Mouse (Mus musculus) spleen, adult 2 months (tissue): Measurements from ENCODE around the gene Arl14ep. TPM values are rescaled to one million over a fixed set of nuclear protein-coding genes. Genes with fewer than 3 reads are reported as not detected.

ENCODE experiments used
- DNase-seq, 2 experiments: peaks; one replicate each; pipeline versions ENCODE4 v3.0.0 to v3.0.0-alpha.2; 2012 to 2021; ENCODE audit warnings: low spot score in 2 of 2, low read depth in 1 of 2
- H3K27ac ChIP-seq: fragments of 200-500 bp; 2 replicates; pipeline ENCODE4 v1.5.1; 2012; ENCODE audit warnings: low read length, inconsistent platforms; ENCODE audit not compliant: insufficient read depth
- H3K27me3 ChIP-seq: fragments of 200-500 bp; 2 replicates; pipeline ENCODE4 v1.6.1; 2012; ENCODE audit warnings: mild to moderate bottlenecking, moderate library complexity, low read length, inconsistent platforms; ENCODE audit not compliant: control insufficient read depth, insufficient read depth
- H3K36me3 ChIP-seq: fragments of 200-500 bp; 2 replicates; pipeline ENCODE4 v1.6.1; 2012; ENCODE audit warnings: mild to moderate bottlenecking, low read length, inconsistent platforms; ENCODE audit not compliant: control insufficient read depth, insufficient read depth
- H3K4me1 ChIP-seq: fragments of 200-500 bp; 2 replicates; pipeline ENCODE4 v1.6.1; 2011; ENCODE audit warnings: inconsistent platforms; ENCODE audit not compliant: control insufficient read depth, insufficient read depth, insufficient read length
- H3K4me3 ChIP-seq: fragments of 200-500 bp; 2 replicates; pipeline ENCODE4 v1.5.1; 2011; ENCODE audit warnings: mild to moderate bottlenecking, inconsistent platforms; ENCODE audit not compliant: insufficient read depth, insufficient read length; ENCODE audit errors: extremely low read depth
- CTCF ChIP-seq: fragments of 200-500 bp; IDR thresholded peaks from 2 replicates; pipeline ENCODE4 v1.5.1; 2011; ENCODE audit warnings: mild to moderate bottlenecking, inconsistent platforms; ENCODE audit not compliant: insufficient read depth, insufficient read length, insufficient replicate concordance; ENCODE audit errors: extremely low read depth
- POLR2A ChIP-seq: fragments of 200-500 bp; IDR thresholded peaks from 2 replicates; pipeline ENCODE4 v1.6.1; 2011; ENCODE audit warnings: low read depth, low read length, inconsistent platforms
- WGBS: fragments of 180-500 bp; shearing (Covaris S2); methylation state at CpG from one replicate; pipeline ENCODE4 v1.1.7; 2018; 5-methylcytosine and 5-hydroxymethylcytosine counted together
- polyA plus RNA-seq: library from polyadenylated mRNA; depleted of rRNA; stranded (reverse); fragments of >200 nt; gene quantifications from 2 replicates; pipeline ENCODE4 v1.2.3, GENCODE M21; 2012

Gene Arl14ep
- polyA plus RNA-seq, 1 experiment = 2.4 TPM

- TF ChIP-seq POLR2A = no peak
- no peak for TF ChIP-seq CTCF
- H3K27me3 ChIP-seq = no peaks in the 10 kb centered on the region
- no peaks in the 10 kb centered on the region for H3K4me1 ChIP-seq
- H3K27ac ChIP-seq = no peak overlapping the region
- no peak for DNase-seq
- no peak overlapping the region for H3K4me3 ChIP-seq
- 94% methylated on average over 6 of the region's 6 CpGs for WGBS
- peaks cover 22% of the 10 kb centered on the region for H3K36me3 ChIP-seq
These were observed 5.9 kb downstream of the Arl14ep start for GRCm38 (mm10) chr2:106968320-106968719.

- DNase-seq = no peak
- TF ChIP-seq CTCF (no peak), POLR2A (no peak)
- WGBS = 91% methylated on average over 3 of the region's 3 CpGs
- Histone ChIP-seq H3K36me3 (peaks cover 22% of the 10 kb centered on the region), H3K27me3 (no peaks in the 10 kb centered on the region), H3K27ac (no peak overlapping the region), H3K4me1 (no peaks in the 10 kb centered on the region), H3K4me3 (no peak overlapping the region)
These were observed 10.7 kb downstream of the Arl14ep start for GRCm38 (mm10) chr2:106963560-106963959.

- peaks cover 10% of the 10 kb centered on the region for H3K36me3 ChIP-seq
- no peaks in the 10 kb centered on the region for H3K4me1 ChIP-seq
- DNase-seq = no peak
- no peaks in the 10 kb centered on the region for H3K27me3 ChIP-seq
- no peak overlapping the region for H3K27ac ChIP-seq
- H3K4me3 ChIP-seq = no peak overlapping the region
- no peak for TF ChIP-seq CTCF
- TF ChIP-seq POLR2A = no peak
- 87% methylated on average over 3 of the region's 3 CpGs for WGBS
These were observed 12.6 kb downstream of the Arl14ep start for GRCm38 (mm10) chr2:106961650-106962049.

GRCm38 (mm10) chr2:106961066-106961465 is 13.2 kb downstream of the Arl14ep start:
- DNase-seq = no peak
- Histone ChIP-seq H3K27me3 (no peaks in the 10 kb centered on the region), H3K4me3 (no peak overlapping the region), H3K36me3 (peaks cover 10% of the 10 kb centered on the region), H3K27ac (no peak overlapping the region), H3K4me1 (no peaks in the 10 kb centered on the region)
- WGBS = 78% methylated on average over 2 of the region's 2 CpGs
- TF ChIP-seq CTCF = no peak
- no peak for TF ChIP-seq POLR2A

- Histone ChIP-seq H3K36me3 (peaks cover 6% of the 10 kb centered on the region), H3K4me3 (no peak overlapping the region), H3K4me1 (no peaks in the 10 kb centered on the region), H3K27ac (no peak overlapping the region), H3K27me3 (no peaks in the 10 kb centered on the region)
- DNase-seq = no peak
- 62% methylated on average over 7 of the region's 7 CpGs for WGBS
- TF ChIP-seq CTCF = no peak
- no peak for TF ChIP-seq POLR2A
These were observed 14.0 kb downstream of the Arl14ep start for GRCm38 (mm10) chr2:106960237-106960636.

- DNase-seq = no peak
- 90% methylated on average over 5 of the region's 5 CpGs for WGBS
- Histone ChIP-seq H3K4me1 (no peaks in the 10 kb centered on the region), H3K4me3 (no peak overlapping the region), H3K27ac (no peak overlapping the region), H3K27me3 (no peaks in the 10 kb centered on the region), H3K36me3 (peaks cover 5% of the 10 kb centered on the region)
- TF ChIP-seq POLR2A (no peak), CTCF (no peak)
These were observed 14.8 kb downstream of the Arl14ep start for GRCm38 (mm10) chr2:106959380-106959779.

GRCm38 (mm10) chr2:106958916-106959315 is 15.3 kb downstream of the Arl14ep start:
- WGBS = 90% methylated on average over 6 of the region's 6 CpGs

More at GRCm38 (mm10) chr2:106958916-106959315, 15.3 kb downstream of the Arl14ep start:
- Histone ChIP-seq H3K4me3 (no peak overlapping the region), H3K36me3 (peaks cover 3% of the 10 kb centered on the region; the same call in 1 of the 2 replicates), H3K27me3 (no peaks in the 10 kb centered on the region), H3K4me1 (no peaks in the 10 kb centered on the region), H3K27ac (no peak overlapping the region)
- TF ChIP-seq POLR2A (no peak), CTCF (no peak)
- DNase-seq = no peak
